Mouse (Mus musculus) midbrain, embryonic 16.5 days (tissue): ENCODE results near the gene Myom1. TPM values are rescaled to one million over a fixed set of nuclear protein-coding genes. Genes with fewer than 3 reads are reported as not detected.

Experiments used
- ATAC-seq: fragments of 200-750 bp; cut with Nextera tagmentation; 2 replicates; pipeline ENCODE4 v1.8.0; 2017; ENCODE audit warnings: moderate TSS enrichment
- H3K27ac ChIP-seq: fragments of 300-500 bp; sonication (generic); 2 replicates; pipeline ENCODE4 v1.5.1; 2014; ENCODE audit warnings: mild to moderate bottlenecking, low read length, mixed read lengths
- H3K27me3 ChIP-seq: fragments of 300-500 bp; sonication (generic); 2 replicates; pipeline ENCODE4 v1.6.1; 2014; ENCODE audit warnings: low read depth, low read length, mixed read lengths; ENCODE audit not compliant: control insufficient read depth, insufficient read depth
- H3K36me3 ChIP-seq: fragments of 300-500 bp; sonication (generic); 2 replicates; pipeline ENCODE4 v1.6.1; 2014; ENCODE audit warnings: mild to moderate bottlenecking, low read length, moderate library complexity, mixed read lengths; ENCODE audit not compliant: control insufficient read depth, insufficient read depth
- H3K4me1 ChIP-seq: fragments of 300-500 bp; sonication (generic); 2 replicates; pipeline ENCODE4 v1.6.1; 2014; ENCODE audit warnings: mild to moderate bottlenecking, low read length, mixed read lengths; ENCODE audit not compliant: control insufficient read depth, insufficient read depth
- H3K4me2 ChIP-seq: fragments of 300-500 bp; sonication (generic); 2 replicates; pipeline ENCODE4 v1.6.1; 2014; ENCODE audit warnings: mild to moderate bottlenecking, low read length, mixed read lengths
- H3K4me3 ChIP-seq: fragments of 300-500 bp; sonication (generic); 2 replicates; pipeline ENCODE4 v1.5.1; 2014; ENCODE audit warnings: low read depth, mild to moderate bottlenecking, low read length, moderate library complexity, mixed read lengths
- H3K9ac ChIP-seq: fragments of 300-500 bp; sonication (generic); 2 replicates; pipeline ENCODE4 v1.6.1; 2014; ENCODE audit warnings: low read depth, low read length, mixed read lengths
- H3K9me3 ChIP-seq: fragments of 300-500 bp; sonication (generic); replicated peaks from 2 replicates; pipeline ENCODE4 v1.6.1; 2014; ENCODE audit warnings: mild to moderate bottlenecking, low read length, mixed read lengths; ENCODE audit not compliant: control insufficient read depth, poor library complexity, severe bottlenecking
- WGBS: fragments of 180-500 bp; shearing (Covaris S2); extraction: QIAGEN DNeasy Blood & Tissue Kit; methylation state at CpG from one replicate; pipeline ENCODE4 v1.1.7; 2014; 5-methylcytosine and 5-hydroxymethylcytosine counted together
- polyA plus RNA-seq: library from polyadenylated mRNA; unstranded; fragments of >200 nt; fragmentation: Nextera tagmentation; extraction: Ambion mirVana; gene quantifications from 2 replicates; pipeline ENCODE4 v1.2.1, GENCODE M21; 2015

Gene Myom1
- polyA plus RNA-seq, 1 experiment from 2014 or later = 1.4 TPM

DNA sequence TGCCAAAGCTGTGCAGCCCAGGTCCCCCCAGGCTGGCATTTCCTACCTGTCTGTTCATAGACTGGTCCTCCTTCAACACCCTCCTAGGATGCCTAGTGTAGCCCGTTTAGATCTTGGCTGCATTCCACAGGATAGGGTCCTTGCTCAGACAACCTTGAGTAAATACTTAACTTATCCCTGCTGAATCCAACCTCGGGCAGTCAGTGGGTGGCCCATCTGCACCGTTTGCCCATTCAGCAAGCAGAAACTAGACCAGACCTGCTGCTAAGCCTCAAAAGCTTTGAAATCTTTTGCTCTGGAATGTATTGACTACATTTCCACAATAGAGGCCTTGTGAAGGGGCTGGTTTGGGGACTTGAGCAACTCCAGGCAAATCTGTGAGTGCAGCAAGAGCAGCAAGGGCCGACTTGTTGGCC lies 156.7 kb downstream of the Myom1 start:
- no peaks in the 10 kb centered on the region for H3K27me3 ChIP-seq
- H3K4me1 ChIP-seq = peaks cover 4% of the 10 kb centered on the region; the same call in 1 of the 2 replicates
- no peak overlapping the region for H3K27ac ChIP-seq
- no peak overlapping the region for H3K9ac ChIP-seq
- H3K4me3 ChIP-seq = no peak overlapping the region
- H3K36me3 ChIP-seq = no peaks in the 10 kb centered on the region
- WGBS = 16% methylated on average over 4 of the region's 4 CpGs
- H3K4me2 ChIP-seq = no peak overlapping the region
- peak; percentile 45; the same call in 1 of the 2 replicates for ATAC-seq
- no peaks in the 10 kb centered on the region for H3K9me3 ChIP-seq

DNA sequence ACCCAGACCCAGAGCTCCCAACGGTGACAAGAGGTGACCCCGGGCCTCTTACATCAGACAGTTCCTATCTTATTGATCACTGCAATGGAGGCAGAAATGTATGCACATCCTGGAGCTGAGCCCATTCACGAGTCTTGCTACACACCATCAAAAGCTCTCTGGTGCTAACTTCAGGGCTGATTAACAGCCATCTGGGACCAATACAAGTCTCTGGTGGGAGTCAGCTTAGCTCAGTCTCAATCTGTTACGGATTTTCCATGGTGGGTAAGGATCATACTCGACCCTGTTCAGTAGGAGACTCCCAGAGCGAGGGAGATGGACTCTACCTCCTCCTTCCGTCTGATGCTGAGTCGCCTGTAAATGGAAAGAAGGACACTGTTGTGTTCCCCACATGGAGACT lies 157.3 kb downstream of the Myom1 start:
- no peaks in the 10 kb centered on the region for H3K27me3 ChIP-seq
- no peaks in the 10 kb centered on the region for H3K36me3 ChIP-seq
- no peak overlapping the region for H3K9ac ChIP-seq
- no peak overlapping the region for H3K4me2 ChIP-seq
- H3K27ac ChIP-seq = no peak overlapping the region
- ATAC-seq = no peak
- H3K4me3 ChIP-seq = no peak overlapping the region
- H3K4me1 ChIP-seq = peaks cover 4% of the 10 kb centered on the region; the same call in 1 of the 2 replicates
- H3K9me3 ChIP-seq = no peaks in the 10 kb centered on the region
- 58% methylated on average over 8 of the region's 8 CpGs for WGBS

DNA sequence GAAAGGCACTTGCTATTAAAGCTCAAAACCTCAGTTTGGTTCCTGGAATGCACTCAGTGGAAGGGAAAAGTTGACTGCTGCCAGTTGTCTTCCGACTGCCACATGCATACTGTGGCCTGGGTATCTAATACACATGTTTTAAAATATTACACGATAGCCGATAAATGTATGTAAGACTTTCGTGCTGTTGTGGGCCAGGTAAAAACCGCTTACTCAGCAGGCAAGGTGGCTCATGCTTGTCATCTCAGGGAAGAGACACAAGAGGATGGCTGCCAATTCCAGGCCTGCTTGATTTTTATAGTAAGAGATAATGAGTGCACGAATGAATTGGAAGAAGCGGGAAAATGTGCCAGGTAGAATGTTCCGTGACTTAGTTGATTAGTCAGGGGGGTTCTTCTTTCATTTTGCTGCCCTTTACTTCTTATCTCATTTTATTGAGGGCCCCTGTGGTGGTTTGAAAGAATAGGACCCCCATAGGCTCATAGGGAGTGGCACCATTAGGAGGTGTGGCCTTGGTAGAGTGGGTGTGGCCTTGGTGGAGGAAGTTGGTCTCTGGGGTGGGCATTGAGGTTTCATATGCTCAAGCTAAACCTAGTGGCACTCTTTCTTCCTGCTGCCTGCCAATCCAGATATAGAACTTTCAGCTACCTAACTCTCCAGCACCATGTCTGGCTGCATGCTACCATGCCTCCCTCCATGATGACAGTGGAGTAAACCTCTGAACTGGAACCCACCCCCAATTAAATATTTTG lies 158.0 kb downstream of the Myom1 start:
- H3K27ac ChIP-seq = no peak overlapping the region
- no peak overlapping the region for H3K4me3 ChIP-seq
- H3K27me3 ChIP-seq = no peaks in the 10 kb centered on the region
- WGBS = 92% methylated on average over 8 of the region's 8 CpGs
- H3K36me3 ChIP-seq = no peaks in the 10 kb centered on the region
- H3K9me3 ChIP-seq = no peaks in the 10 kb centered on the region
- ATAC-seq = no peak
- H3K4me1 ChIP-seq = peaks cover 4% of the 10 kb centered on the region; the same call in 1 of the 2 replicates
- no peak overlapping the region for H3K9ac ChIP-seq
- H3K4me2 ChIP-seq = no peak overlapping the region

DNA sequence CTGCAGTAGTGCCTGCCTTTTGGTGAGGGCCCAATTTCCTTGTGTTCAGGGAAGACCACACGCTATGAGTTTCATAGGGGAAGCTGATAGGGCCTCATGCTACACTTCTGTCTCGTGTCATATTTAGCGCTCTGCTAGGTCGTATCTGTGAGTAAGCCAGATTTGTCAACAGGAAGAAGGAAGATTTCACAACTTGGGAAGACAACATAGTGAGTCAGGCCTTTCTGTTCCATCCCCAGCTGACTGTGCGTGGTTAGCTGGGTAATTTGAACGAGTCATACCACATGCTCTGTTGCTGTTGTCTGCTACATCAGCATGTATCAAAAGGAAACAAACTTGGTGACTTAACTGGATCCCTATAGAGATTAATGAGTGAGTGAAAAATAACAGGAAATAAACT lies 162.6 kb downstream of the Myom1 start:
- no peaks in the 10 kb centered on the region for H3K9me3 ChIP-seq
- ATAC-seq = no peak
- 84% methylated on average over 6 of the region's 6 CpGs for WGBS
- H3K9ac ChIP-seq = no peak overlapping the region
- H3K36me3 ChIP-seq = no peaks in the 10 kb centered on the region
- no peak overlapping the region for H3K27ac ChIP-seq
- no peaks in the 10 kb centered on the region for H3K4me1 ChIP-seq
- H3K27me3 ChIP-seq = no peaks in the 10 kb centered on the region
- H3K4me3 ChIP-seq = no peak overlapping the region
- H3K4me2 ChIP-seq = no peak overlapping the region

DNA sequence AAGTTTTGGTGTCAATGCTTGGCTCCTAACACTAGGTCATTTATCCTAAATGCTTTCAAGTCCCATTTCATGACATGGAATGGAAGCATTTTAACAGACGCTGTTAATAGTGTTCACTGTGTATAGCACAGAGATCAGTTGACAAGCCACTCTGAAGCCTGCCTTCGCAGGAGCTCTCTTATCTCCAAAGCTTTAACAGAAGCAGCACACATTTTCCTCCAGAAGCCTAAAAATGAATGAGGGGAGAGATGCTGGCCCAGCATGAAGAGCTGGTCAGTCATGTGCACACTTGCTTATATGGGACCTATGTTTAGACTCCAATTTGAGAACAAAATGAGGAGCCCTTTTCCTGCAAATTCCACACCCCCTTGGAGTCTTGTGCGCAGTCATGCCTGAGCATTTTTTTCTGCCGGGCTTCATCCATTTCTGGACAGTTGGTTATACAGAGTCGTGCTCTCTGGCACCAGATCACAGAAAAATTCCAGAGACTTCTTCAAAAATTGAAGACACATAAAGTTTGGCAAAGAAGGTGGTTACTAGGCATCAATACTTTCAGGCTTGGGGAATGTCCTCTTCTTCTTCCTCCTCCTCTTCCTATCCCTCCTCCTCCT lies 165.9 kb downstream of the Myom1 start:
- H3K9me3 ChIP-seq = no peaks in the 10 kb centered on the region
- H3K27me3 ChIP-seq = no peaks in the 10 kb centered on the region
- H3K4me2 ChIP-seq = no peak overlapping the region
- no peak overlapping the region for H3K27ac ChIP-seq
- H3K4me1 ChIP-seq = no peaks in the 10 kb centered on the region
- WGBS = 89% methylated on average over 5 of the region's 5 CpGs
- no peak for ATAC-seq
- H3K9ac ChIP-seq = no peak overlapping the region
- H3K4me3 ChIP-seq = no peak overlapping the region
- no peaks in the 10 kb centered on the region for H3K36me3 ChIP-seq

DNA sequence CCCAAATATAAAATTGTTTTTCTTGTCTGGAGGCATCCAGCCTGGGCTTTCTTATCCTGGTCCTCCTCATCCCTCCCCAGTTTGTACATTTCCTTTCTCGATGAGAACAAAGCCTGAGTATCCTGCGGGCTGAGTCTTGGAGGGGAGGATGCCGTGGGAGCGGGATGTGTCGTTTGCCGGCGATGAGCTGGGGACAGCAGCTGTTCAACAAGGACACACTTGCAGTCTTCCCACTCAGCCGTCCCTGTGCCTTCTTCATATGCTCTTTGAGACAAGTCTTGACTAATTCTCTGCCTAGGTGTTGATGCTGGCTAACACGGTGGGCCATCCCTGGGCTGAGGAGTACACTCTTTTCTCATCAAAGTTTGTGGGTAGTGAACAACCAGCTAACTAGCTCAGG lies 166.4 kb downstream of the Myom1 start:
- 61% methylated on average over 9 of the region's 9 CpGs for WGBS
- no peak overlapping the region for H3K4me2 ChIP-seq
- no peaks in the 10 kb centered on the region for H3K9me3 ChIP-seq
- no peaks in the 10 kb centered on the region for H3K27me3 ChIP-seq
- H3K4me3 ChIP-seq = no peak overlapping the region
- H3K27ac ChIP-seq = no peak overlapping the region
- no peak for ATAC-seq
- no peak overlapping the region for H3K9ac ChIP-seq
- H3K4me1 ChIP-seq = no peaks in the 10 kb centered on the region
- H3K36me3 ChIP-seq = no peaks in the 10 kb centered on the region

DNA sequence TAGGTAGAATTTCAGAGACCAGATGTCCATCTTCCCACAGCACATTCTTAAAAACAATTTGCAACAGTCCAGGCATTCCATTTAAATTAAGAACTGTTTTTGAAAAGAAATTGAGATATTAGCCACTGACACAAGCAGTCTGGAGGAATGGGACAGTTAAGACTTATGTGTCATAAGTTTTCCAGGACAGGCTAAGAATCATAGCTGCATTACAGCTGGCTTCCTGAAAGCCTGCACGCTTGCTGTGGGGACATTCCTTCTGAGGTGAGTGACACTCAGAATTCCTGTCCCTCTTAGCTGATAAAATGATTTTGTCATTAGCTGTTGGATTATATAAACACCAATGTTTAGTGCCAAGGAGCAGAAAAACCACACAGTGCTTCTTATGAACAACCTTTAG lies 167.2 kb downstream of the Myom1 start:
- Histone ChIP-seq H3K4me2 (no peak overlapping the region), H3K4me1 (no peaks in the 10 kb centered on the region), H3K9me3 (no peaks in the 10 kb centered on the region), H3K4me3 (no peak overlapping the region), H3K27ac (no peak overlapping the region), H3K27me3 (no peaks in the 10 kb centered on the region), H3K36me3 (no peaks in the 10 kb centered on the region), H3K9ac (no peak overlapping the region)
- WGBS = 95% methylated on average over 1 of the region's 1 CpGs
- ATAC-seq = no peak

DNA sequence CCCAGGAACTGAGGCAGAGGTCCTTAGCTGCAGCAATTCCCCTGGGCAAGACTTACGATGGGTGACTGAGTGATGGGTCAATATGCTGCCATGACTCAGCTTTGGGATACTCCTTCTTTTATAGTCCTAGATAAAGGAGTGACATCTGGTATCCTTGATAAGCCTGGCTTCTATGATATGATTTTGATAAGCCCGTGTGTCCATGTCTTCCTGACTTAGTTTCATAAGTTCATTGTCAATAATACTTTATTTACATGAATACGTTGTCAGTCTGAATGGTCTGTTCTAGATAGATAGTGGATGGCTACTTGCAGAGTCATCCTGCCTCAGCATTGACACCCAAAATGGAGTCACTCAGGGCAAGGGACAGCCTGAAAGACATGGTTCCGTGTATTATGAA lies 168.7 kb downstream of the Myom1 start:
- no peak for ATAC-seq
- no peaks in the 10 kb centered on the region for H3K9me3 ChIP-seq
- no peaks in the 10 kb centered on the region for H3K27me3 ChIP-seq
- H3K27ac ChIP-seq = no peak overlapping the region
- H3K36me3 ChIP-seq = no peaks in the 10 kb centered on the region
- no peak overlapping the region for H3K4me2 ChIP-seq
- no peaks in the 10 kb centered on the region for H3K4me1 ChIP-seq
- no peak overlapping the region for H3K9ac ChIP-seq
- WGBS = 85% methylated on average over 4 of the region's 4 CpGs
- no peak overlapping the region for H3K4me3 ChIP-seq
